Mouse (Mus musculus): Measurements from ENCODE around the gene Olfr370.

DNA sequence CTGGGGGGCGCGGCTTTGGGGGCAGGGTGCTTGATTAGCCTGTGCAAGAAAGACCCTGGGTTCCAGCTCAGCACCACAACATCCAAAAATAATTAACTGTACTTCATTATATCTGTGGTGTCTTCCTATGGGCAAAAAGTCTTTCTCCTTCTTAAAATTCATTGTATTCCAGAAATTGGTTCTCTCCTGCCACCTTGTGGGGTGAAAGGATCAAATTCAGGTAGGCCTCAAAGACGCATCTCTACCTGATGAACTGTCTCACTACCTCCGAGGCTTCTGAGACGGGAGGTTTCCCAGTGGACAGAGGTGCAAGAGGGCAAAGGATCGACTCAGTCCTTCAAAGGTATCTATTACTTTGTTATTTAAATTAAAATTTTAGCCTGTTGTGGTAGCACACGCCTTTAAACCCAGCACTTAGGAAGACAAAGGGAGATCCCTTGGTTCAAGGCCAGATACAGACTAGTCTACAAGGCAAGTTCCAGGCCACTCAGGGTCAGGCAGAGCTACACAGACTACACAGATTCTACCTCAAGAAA is 55.0 kb downstream of the Olfr370 start:
- TF ChIP-seq CTCF (IDR thresholded peaks at IDR 0.05; ENCODE audit: low read depth, low read length) (no peak), POLR2A (IDR thresholded peaks at IDR 0.05; ENCODE audit: extremely low read depth, insufficient read depth, low read length) (no peak)

All from liver, adult 2 months (tissue).